Mouse (Mus musculus): ENCODE measurements at regions not wholly inside any gene's neighbourhood (a gene's known extent, or its start where the extent isn't known, plus 50 kb on each side); places are given as distances from the start of the nearest gene placed in this dataset.

- 77% methylated on average over 3 of the region's 3 CpGs for WGBS
- H3K9ac ChIP-seq (ENCODE audit: low read depth, low read length) = no peak overlapping the region
- H3K9me3 ChIP-seq (ENCODE audit: control insufficient read depth, low read length) = no peaks in the 10 kb centered on the region
- no peaks in the 10 kb centered on the region for H3K27me3 ChIP-seq (replicated peaks; ENCODE audit: control insufficient read depth, insufficient read depth, low read length)
- no peaks in the 10 kb centered on the region for H3K36me3 ChIP-seq (ENCODE audit: control insufficient read depth, insufficient read depth, low read length)
- no peaks in the 10 kb centered on the region for H3K4me1 ChIP-seq (ENCODE audit: control insufficient read depth, insufficient read depth, low read depth, low read length)
- H3K4me3 ChIP-seq (ENCODE audit: low read length) = no peak overlapping the region
- no peak overlapping the region for H3K4me2 ChIP-seq (ENCODE audit: low read length)
- H3K27ac ChIP-seq (ENCODE audit: low read depth, low read length) = no peak overlapping the region
- ATAC-seq = no peak
Observed at GRCm38 (mm10) chr8:78877423-78877822, 56.5 kb upstream of the Lsm6 start.

GRCm38 (mm10) chr8:78889708-78890107, 68.8 kb upstream of the Lsm6 start:
- H3K27ac ChIP-seq (ENCODE audit: low read depth, low read length) = no peak overlapping the region
- 90% methylated on average over 6 of the region's 6 CpGs for WGBS
- H3K27me3 ChIP-seq (replicated peaks; ENCODE audit: control insufficient read depth, insufficient read depth, low read length) = no peaks in the 10 kb centered on the region
- no peak for ATAC-seq
- H3K9me3 ChIP-seq (ENCODE audit: control insufficient read depth, low read length) = no peaks in the 10 kb centered on the region
- H3K4me2 ChIP-seq (ENCODE audit: low read length) = no peak overlapping the region
- no peak overlapping the region for H3K9ac ChIP-seq (ENCODE audit: low read depth, low read length)
- H3K4me1 ChIP-seq (ENCODE audit: control insufficient read depth, insufficient read depth, low read depth, low read length) = no peaks in the 10 kb centered on the region
- H3K36me3 ChIP-seq (ENCODE audit: control insufficient read depth, insufficient read depth, low read length) = no peaks in the 10 kb centered on the region
- no peak overlapping the region for H3K4me3 ChIP-seq (ENCODE audit: low read length)

- Histone ChIP-seq H3K4me2 (ENCODE audit: low read length) (no peak overlapping the region), H3K9me3 (ENCODE audit: control insufficient read depth, low read length) (no peaks in the 10 kb centered on the region), H3K27me3 (replicated peaks; ENCODE audit: control insufficient read depth, insufficient read depth, low read length) (no peaks in the 10 kb centered on the region), H3K36me3 (ENCODE audit: control insufficient read depth, insufficient read depth, low read length) (no peaks in the 10 kb centered on the region), H3K4me3 (ENCODE audit: low read length) (no peak overlapping the region), H3K27ac (ENCODE audit: low read depth, low read length) (no peak overlapping the region), H3K4me1 (ENCODE audit: control insufficient read depth, insufficient read depth, low read depth, low read length) (no peaks in the 10 kb centered on the region), H3K9ac (ENCODE audit: low read depth, low read length) (no peak overlapping the region)
- 82% methylated on average over 4 of the region's 4 CpGs for WGBS
- no peak for ATAC-seq
Observed at GRCm38 (mm10) chr8:78890571-78890970, 69.6 kb upstream of the Lsm6 start.

- no peak overlapping the region for H3K4me3 ChIP-seq (ENCODE audit: low read length)
- 36% methylated on average over 7 of the region's 7 CpGs for WGBS
- no peaks in the 10 kb centered on the region for H3K36me3 ChIP-seq (ENCODE audit: control insufficient read depth, insufficient read depth, low read length)
Observed at GRCm38 (mm10) chr8:78899887-78900286, 78.9 kb upstream of the Lsm6 start.

GRCm38 (mm10) chr8:78903034-78903433, 82.1 kb upstream of the Lsm6 start:
- no peaks in the 10 kb centered on the region for H3K9me3 ChIP-seq (ENCODE audit: control insufficient read depth, low read length)
- H3K36me3 ChIP-seq (ENCODE audit: control insufficient read depth, insufficient read depth, low read length) = no peaks in the 10 kb centered on the region
- no peak for ATAC-seq
- H3K4me1 ChIP-seq (ENCODE audit: control insufficient read depth, insufficient read depth, low read depth, low read length) = no peaks in the 10 kb centered on the region
- H3K27me3 ChIP-seq (replicated peaks; ENCODE audit: control insufficient read depth, insufficient read depth, low read length) = no peaks in the 10 kb centered on the region
- no peak overlapping the region for H3K27ac ChIP-seq (ENCODE audit: low read depth, low read length)
- H3K4me2 ChIP-seq (ENCODE audit: low read length) = no peak overlapping the region
- WGBS = 97% methylated on average over 1 of the region's 1 CpGs
- H3K4me3 ChIP-seq (ENCODE audit: low read length) = no peak overlapping the region
- H3K9ac ChIP-seq (ENCODE audit: low read depth, low read length) = no peak overlapping the region

More at GRCm38 (mm10) chr8:78899887-78900286, 78.9 kb upstream of the Lsm6 start:
- H3K27ac ChIP-seq (ENCODE audit: low read depth, low read length) = no peak overlapping the region
- H3K27me3 ChIP-seq (replicated peaks; ENCODE audit: control insufficient read depth, insufficient read depth, low read length) = no peaks in the 10 kb centered on the region
- H3K9ac ChIP-seq (ENCODE audit: low read depth, low read length) = no peak overlapping the region
- H3K4me2 ChIP-seq (ENCODE audit: low read length) = no peak overlapping the region
- ATAC-seq = peak; percentile 54; the same call in 1 of the 2 replicates
- no peaks in the 10 kb centered on the region for H3K9me3 ChIP-seq (ENCODE audit: control insufficient read depth, low read length)
- H3K4me1 ChIP-seq (ENCODE audit: control insufficient read depth, insufficient read depth, low read depth, low read length) = no peaks in the 10 kb centered on the region

- 92% methylated on average over 1 of the region's 1 CpGs for WGBS
Observed at GRCm38 (mm10) chr8:78907918-78908317, 87.0 kb upstream of the Lsm6 start.

GRCm38 (mm10) chr8:78911288-78911873, 90.4 kb upstream of the Lsm6 start:
- H3K4me3 ChIP-seq (ENCODE audit: low read length) = no peak overlapping the region
- no peaks in the 10 kb centered on the region for H3K36me3 ChIP-seq (ENCODE audit: control insufficient read depth, insufficient read depth, low read length)
- ATAC-seq = no peak
- 88% methylated on average over 11 of the region's 11 CpGs for WGBS
- H3K9me3 ChIP-seq (ENCODE audit: control insufficient read depth, low read length) = no peaks in the 10 kb centered on the region
- no peak overlapping the region for H3K27ac ChIP-seq (ENCODE audit: low read depth, low read length)
- H3K4me2 ChIP-seq (ENCODE audit: low read length) = no peak overlapping the region
- no peak overlapping the region for H3K9ac ChIP-seq (ENCODE audit: low read depth, low read length)
- no peaks in the 10 kb centered on the region for H3K4me1 ChIP-seq (ENCODE audit: control insufficient read depth, insufficient read depth, low read depth, low read length)
- no peaks in the 10 kb centered on the region for H3K27me3 ChIP-seq (replicated peaks; ENCODE audit: control insufficient read depth, insufficient read depth, low read length)

More at GRCm38 (mm10) chr8:78907918-78908317, 87.0 kb upstream of the Lsm6 start:
- no peaks in the 10 kb centered on the region for H3K27me3 ChIP-seq (replicated peaks; ENCODE audit: control insufficient read depth, insufficient read depth, low read length)
- no peak overlapping the region for H3K27ac ChIP-seq (ENCODE audit: low read depth, low read length)
- H3K9me3 ChIP-seq (ENCODE audit: control insufficient read depth, low read length) = no peaks in the 10 kb centered on the region
- H3K4me2 ChIP-seq (ENCODE audit: low read length) = no peak overlapping the region
- no peaks in the 10 kb centered on the region for H3K36me3 ChIP-seq (ENCODE audit: control insufficient read depth, insufficient read depth, low read length)
- no peaks in the 10 kb centered on the region for H3K4me1 ChIP-seq (ENCODE audit: control insufficient read depth, insufficient read depth, low read depth, low read length)
- ATAC-seq = no peak
- no peak overlapping the region for H3K4me3 ChIP-seq (ENCODE audit: low read length)
- H3K9ac ChIP-seq (ENCODE audit: low read depth, low read length) = no peak overlapping the region

GRCm38 (mm10) chr8:78912470-78912869, 91.5 kb upstream of the Lsm6 start:
- no peak overlapping the region for H3K27ac ChIP-seq (ENCODE audit: low read depth, low read length)
- H3K9me3 ChIP-seq (ENCODE audit: control insufficient read depth, low read length) = no peaks in the 10 kb centered on the region
- 42% methylated on average over 5 of the region's 5 CpGs for WGBS
- H3K36me3 ChIP-seq (ENCODE audit: control insufficient read depth, insufficient read depth, low read length) = no peaks in the 10 kb centered on the region
- no peak for ATAC-seq
- no peak overlapping the region for H3K4me3 ChIP-seq (ENCODE audit: low read length)
- H3K27me3 ChIP-seq (replicated peaks; ENCODE audit: control insufficient read depth, insufficient read depth, low read length) = no peaks in the 10 kb centered on the region
- no peak overlapping the region for H3K9ac ChIP-seq (ENCODE audit: low read depth, low read length)
- no peaks in the 10 kb centered on the region for H3K4me1 ChIP-seq (ENCODE audit: control insufficient read depth, insufficient read depth, low read depth, low read length)
- H3K4me2 ChIP-seq (ENCODE audit: low read length) = no peak overlapping the region

- H3K9me3 ChIP-seq (ENCODE audit: control insufficient read depth, low read length) = no peaks in the 10 kb centered on the region
- H3K4me3 ChIP-seq (ENCODE audit: low read length) = no peak overlapping the region
- H3K27me3 ChIP-seq (replicated peaks; ENCODE audit: control insufficient read depth, insufficient read depth, low read length) = no peaks in the 10 kb centered on the region
- ATAC-seq = no peak
- no peaks in the 10 kb centered on the region for H3K36me3 ChIP-seq (ENCODE audit: control insufficient read depth, insufficient read depth, low read length)
- no peak overlapping the region for H3K27ac ChIP-seq (ENCODE audit: low read depth, low read length)
- H3K4me1 ChIP-seq (ENCODE audit: control insufficient read depth, insufficient read depth, low read depth, low read length) = no peaks in the 10 kb centered on the region
- H3K9ac ChIP-seq (ENCODE audit: low read depth, low read length) = no peak overlapping the region
- WGBS = 93% methylated on average over 5 of the region's 5 CpGs
- H3K4me2 ChIP-seq (ENCODE audit: low read length) = no peak overlapping the region
Observed at GRCm38 (mm10) chr8:78913823-78914222, 92.9 kb upstream of the Lsm6 start.
